Mouse (Mus musculus) urinary bladder, adult 2 months (tissue): ENCODE measurements around the gene Rpl23a. TPM values are rescaled to one million over a fixed set of nuclear protein-coding genes. Genes with fewer than 3 reads are reported as not detected.

Source experiments
- DNase-seq: peaks from one replicate; pipeline ENCODE4 v3.0.0; 2022; ENCODE audit warnings: low spot score
- polyA plus RNA-seq: library from polyadenylated mRNA; depleted of rRNA; stranded (reverse); fragments of >200 nt; gene quantifications from 2 replicates; pipeline ENCODE4 v1.2.3, GENCODE M21; 2012; rRNA removed

The Rpl23a gene
- polyA plus RNA-seq: 2,424 and 3,048 TPM in 2 replicates

DNA sequence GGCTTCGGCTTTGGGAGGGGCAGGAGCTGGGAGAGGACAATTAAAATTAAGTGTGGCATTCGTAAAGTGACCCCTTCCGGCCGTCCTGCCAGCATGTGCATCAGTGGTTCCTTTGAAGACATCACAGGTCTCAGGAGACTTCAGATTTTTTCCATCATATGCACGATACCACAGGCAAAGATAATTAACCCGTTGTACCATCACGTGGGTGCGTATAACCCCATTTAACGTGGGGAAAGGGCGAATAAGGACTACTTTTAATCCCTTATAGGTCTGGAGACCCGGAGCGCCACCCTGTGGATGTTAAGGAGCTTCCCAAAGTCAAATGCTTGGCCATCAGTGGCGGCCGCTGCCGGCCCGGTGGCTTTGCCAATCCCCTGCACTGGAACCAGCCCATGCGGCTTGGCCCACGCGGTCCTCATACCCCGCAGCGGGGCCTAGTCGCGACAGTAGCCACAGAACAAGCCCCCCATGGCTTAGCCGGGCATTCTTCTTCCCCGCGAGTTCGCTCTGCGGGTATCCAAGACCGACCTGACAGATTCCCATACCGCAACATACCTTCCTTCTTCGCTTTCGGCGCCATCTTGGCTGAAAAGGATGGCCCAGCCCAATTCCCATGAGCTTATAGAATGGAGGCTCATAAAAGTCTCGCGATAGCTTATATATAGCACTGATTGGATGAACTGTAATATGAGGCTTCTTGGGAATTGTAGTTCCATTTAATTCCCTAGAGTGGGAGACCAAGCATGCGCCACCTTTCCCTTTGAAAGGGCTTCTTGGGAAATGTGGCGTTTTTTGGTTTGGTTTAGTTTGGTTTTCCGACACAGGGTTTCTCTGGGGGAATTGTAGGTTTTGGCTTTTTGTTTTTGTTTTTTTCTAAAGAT, at the start of gene Rpl23a:
Gene Rpl23a (minus strand): TSS at position 624 of the 884 bp plus-strand sequence.
- peak; percentile 75 for DNase-seq

GRCm38 (mm10) chr11:78231518-78231917, 48.1 kb upstream of the Rpl23a start:
- no peak for DNase-seq

GRCm38 (mm10) chr11:78223586-78223985, 40.2 kb upstream of the Rpl23a start:
- no peak for DNase-seq

- no peak for DNase-seq
These were observed 32.4 kb upstream of the Rpl23a start for GRCm38 (mm10) chr11:78215709-78216317.

GRCm38 (mm10) chr11:78213086-78213817, 29.9 kb upstream of the Rpl23a start:
- DNase-seq: no peak

DNA sequence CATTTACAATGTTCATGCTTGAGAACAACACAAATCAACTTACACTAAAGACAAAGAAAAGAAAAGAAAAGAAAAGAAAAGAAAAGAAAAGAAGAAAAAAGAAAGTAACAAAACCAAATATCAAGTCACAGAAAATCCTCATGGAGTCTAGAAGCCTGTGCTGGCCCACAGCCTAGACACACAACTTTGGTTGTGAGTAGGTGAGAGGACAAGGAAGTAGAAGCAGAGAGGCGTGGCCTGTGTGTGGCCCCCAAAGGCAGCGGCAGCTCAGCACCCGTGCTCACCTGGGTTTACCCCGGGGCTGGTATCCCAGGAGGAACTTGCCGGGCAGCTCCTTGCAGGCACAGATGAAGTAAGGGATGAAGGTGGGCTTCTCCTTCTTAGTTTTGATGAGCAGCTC, 28.1 kb upstream of the Rpl23a start:
- no peak for DNase-seq

DNA sequence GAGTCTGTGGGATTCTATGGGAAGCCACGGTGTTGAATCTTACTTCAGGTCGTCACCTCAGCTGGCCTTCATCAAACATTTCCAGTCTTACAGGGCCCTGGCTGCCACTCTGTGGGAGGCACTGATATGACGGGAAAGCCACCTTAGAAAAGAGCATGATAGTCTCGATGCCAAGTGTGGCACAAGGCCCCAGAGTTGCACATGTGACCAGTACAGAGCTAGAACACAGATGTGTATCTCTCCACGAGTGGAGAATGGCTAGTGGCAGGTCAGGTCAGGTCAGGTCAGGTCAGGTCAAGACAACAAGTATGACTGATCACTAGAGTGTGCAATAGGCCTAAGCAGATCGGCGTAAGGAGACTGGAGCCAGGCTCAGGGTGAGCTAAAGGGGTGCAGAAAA, 27.2 kb upstream of the Rpl23a start:
- DNase-seq: no peak

- DNase-seq: no peak
These were observed 26.5 kb upstream of the Rpl23a start for GRCm38 (mm10) chr11:78209886-78210285.

- no peak for DNase-seq
These were observed 23.8 kb upstream of the Rpl23a start for GRCm38 (mm10) chr11:78207190-78207589.

DNA sequence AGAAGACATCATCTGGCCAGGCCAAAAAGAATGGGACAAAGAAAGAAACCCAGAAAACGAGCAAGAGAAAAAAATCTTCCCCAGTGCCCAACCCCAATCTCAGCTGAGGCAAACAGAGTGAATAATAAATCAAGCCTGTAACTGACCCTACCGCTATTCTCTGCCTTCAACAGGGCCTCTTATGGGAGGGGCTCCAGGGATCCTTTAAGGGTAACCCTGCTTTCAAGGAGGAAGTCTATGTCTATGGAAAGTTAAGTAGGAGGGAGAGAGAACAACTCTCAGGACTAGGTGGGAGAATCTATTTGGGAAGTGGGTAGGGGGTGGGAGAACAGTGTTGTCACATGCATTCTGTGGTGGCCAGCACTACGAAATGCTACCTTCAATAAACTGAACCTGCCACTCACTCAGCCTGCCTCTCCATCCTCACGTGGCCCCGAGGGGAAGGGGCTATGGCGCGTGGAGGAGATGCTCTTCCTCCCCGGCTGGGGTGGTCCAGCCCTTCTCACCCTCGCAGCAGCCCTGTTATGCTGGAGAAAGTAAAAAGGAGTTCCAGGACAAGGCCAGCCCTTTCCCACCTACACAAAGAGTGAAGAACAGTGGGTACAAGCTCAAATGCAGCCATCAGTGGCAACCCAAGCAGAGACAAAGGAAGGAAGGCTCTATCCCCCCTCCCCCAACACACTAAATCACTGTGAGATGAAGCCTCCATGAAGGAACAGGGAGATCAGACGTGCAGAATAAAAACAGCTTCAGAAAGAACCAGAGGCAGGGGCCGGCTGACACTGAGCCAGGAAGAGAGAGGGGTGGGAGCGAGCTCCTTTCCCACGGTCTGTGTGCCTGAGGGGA, 22.2 kb upstream of the Rpl23a start:
- no peak for DNase-seq

DNA sequence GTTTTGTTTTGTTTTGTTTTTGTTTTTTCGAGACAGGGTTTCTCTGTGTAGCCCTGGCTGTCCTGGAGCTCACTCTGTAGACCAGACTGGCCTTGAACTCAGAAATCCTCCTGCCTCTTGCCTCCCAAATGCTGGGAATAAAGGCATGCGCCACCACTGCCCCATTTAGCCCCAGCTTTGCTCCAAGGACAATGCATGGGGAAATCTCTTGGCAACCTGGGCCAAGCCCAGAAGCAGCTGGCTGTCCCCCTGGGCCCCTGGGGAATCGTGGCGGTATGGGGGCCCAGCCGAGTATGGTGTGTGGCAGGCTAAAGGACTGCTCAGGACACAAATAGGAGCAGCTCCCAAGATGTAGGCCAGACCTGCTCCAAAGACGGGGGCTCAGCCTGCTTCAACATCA, 20.9 kb upstream of the Rpl23a start:
- DNase-seq: no peak

- no peak for DNase-seq
These were observed 19.0 kb upstream of the Rpl23a start for GRCm38 (mm10) chr11:78202372-78202771.

DNA sequence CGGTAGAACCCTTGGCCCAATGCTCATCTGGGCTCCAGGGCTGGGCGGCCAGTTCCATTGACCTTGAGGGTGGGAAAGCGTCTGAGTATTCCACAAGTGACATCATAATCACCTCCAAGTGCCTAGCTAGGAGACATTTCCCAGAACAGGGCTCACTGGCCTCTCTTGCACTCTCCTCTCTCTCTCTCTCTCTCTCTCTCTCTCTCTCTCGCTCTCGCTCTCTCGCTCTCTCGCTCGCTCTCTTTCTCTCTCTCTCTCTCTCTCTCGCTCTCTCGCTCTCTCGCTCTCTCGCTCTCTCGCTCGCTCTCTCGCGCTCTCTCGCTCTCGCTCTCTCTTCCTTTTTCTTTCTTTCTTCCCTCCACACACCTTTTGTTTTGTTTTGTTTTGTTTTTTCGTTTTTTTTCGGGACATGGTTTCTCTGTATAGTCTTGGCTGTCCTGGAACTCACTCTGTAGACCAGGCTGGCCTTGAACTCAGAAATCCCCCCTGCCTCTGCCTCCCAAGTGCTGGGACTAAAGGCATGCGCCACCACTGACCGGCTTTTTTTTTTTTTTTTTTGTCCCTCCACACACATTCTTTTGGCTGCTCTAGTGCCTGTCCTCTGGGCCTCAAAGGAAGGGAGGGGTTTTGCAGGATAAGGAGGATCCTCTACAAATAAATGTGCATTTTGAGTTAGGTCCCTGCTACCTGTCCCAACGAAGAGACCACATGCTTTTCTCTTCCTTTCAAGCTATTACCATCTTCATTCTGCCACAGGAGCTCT, 11.9 kb upstream of the Rpl23a start:
- DNase-seq: no peak

DNA sequence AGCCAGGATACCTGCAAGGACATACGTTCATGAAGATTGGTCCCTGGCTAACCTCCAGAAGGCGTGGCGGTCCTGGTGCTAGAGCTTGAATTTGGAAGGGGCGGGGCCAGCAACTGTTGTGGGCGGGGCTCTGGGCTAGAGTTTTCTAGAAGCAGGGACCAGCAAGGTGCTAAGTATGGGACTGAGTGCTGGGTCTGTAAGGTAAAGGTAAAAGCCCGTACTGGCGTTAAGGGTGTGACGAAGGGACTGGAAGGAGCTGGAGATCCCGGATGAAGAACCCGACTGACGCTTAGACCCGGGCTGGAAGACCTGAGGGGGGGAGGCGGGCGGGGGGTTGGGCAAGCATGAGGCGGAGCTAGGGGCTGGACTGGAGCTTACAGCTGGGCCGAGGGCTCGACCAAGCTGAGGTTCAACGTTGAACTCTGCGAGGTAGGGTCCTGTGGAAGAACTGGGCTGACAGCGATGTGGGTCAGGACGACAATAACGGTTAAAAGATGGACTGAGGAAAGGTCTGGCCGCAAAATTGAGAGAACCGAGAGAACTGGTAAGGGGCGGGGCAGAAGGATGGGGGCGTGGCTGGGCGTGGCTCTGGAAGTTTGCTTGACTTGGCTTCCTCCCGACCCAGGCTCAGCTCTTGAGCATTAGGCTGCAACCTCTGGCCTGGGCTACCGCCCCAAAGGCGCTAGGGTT, 11.2 kb upstream of the Rpl23a start:
- peak; percentile 54 for DNase-seq

GRCm38 (mm10) chr11:78193113-78193512, 9.7 kb upstream of the Rpl23a start, which contains the start of gene Proca1:
Proca1 (plus strand) TSS chr11:78193392.
- DNase-seq: no peak

DNA sequence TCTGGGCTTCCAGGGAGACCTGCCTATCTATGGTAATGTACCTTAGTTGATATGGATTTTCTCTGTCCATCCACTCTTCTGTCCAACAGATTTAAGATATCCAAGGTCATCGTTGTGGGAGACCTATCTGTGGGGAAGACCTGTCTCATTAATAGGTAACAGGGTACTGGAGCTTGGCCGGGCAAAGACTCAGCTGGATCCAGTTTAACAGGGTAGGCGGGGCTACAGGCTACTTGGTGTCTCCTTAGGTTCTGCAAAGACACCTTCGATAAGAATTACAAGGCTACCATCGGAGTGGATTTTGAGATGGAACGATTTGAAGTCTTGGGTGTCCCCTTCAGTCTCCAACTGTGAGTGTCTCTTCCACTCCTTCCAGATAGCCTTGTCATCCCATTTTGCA, 6.7 kb upstream of the Rpl23a start:
- no peak for DNase-seq

DNA sequence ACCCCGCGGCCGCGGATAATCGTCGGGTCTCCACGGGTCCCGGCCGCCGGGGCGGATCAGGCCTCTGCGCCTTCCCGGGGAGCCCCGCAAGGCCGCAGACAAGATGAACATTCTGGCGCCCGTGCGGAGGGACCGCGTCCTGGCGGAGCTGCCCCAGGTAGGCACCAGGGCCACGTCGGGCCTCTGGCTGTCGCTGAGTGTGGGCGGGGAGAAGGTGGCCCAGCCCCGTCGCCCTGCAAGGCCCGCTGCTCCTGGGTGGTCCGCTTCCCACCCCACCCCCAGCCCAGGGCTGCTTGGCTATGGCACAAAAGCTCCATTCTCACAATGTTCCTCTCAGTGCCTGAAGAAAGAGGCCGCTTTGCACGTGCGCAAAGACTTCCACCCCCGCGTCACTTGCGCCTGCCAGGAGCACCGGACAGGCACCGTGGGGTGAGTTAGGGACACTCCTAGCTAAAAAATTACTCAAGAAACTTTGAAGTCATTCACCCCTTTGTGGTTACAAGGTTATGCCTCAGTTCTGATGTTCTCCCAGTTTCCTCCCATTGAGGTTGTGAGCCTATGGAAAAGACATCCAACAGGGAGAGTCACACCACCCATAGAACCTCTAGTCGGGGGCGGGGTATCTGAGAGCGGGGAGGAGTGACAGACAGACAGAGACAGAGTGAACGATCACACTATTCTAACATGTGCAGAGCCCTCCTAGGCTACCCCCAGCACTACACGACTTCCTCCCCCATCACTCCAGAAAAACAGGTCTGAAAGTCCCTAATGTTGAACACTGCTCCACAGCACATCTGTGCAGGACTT, 6.1 kb upstream of the Rpl23a start:
- no peak for DNase-seq

GRCm38 (mm10) chr11:78188331-78189233, 5.2 kb upstream of the Rpl23a start, which contains the start of gene Rab34:
Rab34 (plus strand) TSS chr11:78188430.
- peak; percentile 59 for DNase-seq
